Mouse (Mus musculus): ENCODE data around the gene Sdhc. TPM values are rescaled to one million over a fixed set of nuclear protein-coding genes. Genes with fewer than 3 reads are reported as not detected.

The Sdhc gene
- 236 and 443 TPM in 2 replicates for polyA plus RNA-seq (2012; rRNA removed)

GRCm38 (mm10) chr1:171149974-171150760 lies at the start of gene Sdhc, which contains the start of gene Mpz:
Gene Sdhc (minus strand): TSS chr1:171150603.
Gene Mpz (plus strand): TSS chr1:171150711.

DNA sequence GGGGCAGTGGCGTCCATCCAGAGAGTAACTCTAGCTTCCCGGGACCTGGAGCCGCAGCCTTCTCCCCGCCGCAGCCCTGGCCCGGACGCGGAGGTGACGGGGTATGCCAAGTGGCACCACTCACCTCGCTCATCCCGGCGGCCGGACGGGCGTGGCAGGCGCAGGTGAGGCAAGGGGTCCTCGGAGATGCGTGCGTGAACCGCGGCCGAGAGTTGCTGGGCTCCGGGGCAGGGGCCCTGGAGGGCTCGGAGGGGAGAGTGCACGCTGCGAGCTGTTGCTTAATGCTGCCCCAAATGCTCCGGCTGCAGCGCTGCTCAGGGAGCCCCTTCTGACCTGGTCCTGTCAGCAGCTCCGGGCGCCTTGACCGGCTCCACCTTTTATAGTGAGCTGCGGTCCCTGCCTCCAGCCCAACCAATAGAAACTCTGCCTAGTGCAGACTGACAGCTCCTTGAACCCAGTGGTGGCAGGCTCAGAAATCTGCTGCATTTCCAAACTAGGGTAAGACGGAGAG lies 45.5 kb upstream of the Sdhc start, which contains the start of gene Pcp4l1:
Gene Pcp4l1 (minus strand): TSS at position 382 of the 511 bp plus-strand sequence.

GRCm38 (mm10) chr1:171113873-171114299 lies 36.5 kb downstream of the Sdhc start, which contains the start of gene Cfap126:
Gene Cfap126 (plus strand): TSS chr1:171113918.

Other genes starting within 250 kb of the Sdhc start
- gene Fcrlb, start 237.7 kb downstream of the Sdhc start, polyA plus RNA-seq (2012; rRNA removed), result 0.04 TPM in 1 of 2 replicates, not detected in the other
- gene Fcrla, start 223.0 kb downstream of the Sdhc start, polyA plus RNA-seq (2012; rRNA removed), result not detected in 2 replicates
- gene Fcgr2b, start 174.1 kb downstream of the Sdhc start, polyA plus RNA-seq (2012; rRNA removed), result 0.47 and 0.58 TPM in 2 replicates
- gene Fcgr4, start 131.7 kb downstream of the Sdhc start, polyA plus RNA-seq (2012; rRNA removed), result 0.20 and 0.45 TPM in 2 replicates
- 5.1 and 6.4 TPM in 2 replicates for gene Fcgr3, start 85.7 kb downstream of the Sdhc start, polyA plus RNA-seq (2012; rRNA removed)
- 3.0 and 3.8 TPM in 2 replicates for gene Cfap126, start 36.7 kb downstream of the Sdhc start, polyA plus RNA-seq (2012; rRNA removed)
- gene Mpz, start 108 bp upstream of the Sdhc start, polyA plus RNA-seq (2012; rRNA removed), result 0.72 and 3.3 TPM in 2 replicates
- gene Pcp4l1, start 45.7 kb upstream of the Sdhc start, polyA plus RNA-seq (2012; rRNA removed), result 11.0 and 15.7 TPM in 2 replicates
- 0.02 and 0.04 TPM in 2 replicates for gene Nr1i3, start 63.4 kb upstream of the Sdhc start, polyA plus RNA-seq (2012; rRNA removed)
- 29.2 and 29.8 TPM in 2 replicates for gene Tomm40l, start 71.9 kb upstream of the Sdhc start, polyA plus RNA-seq (2012; rRNA removed)
- gene Apoa2, start 74.5 kb upstream of the Sdhc start, polyA plus RNA-seq (2012; rRNA removed), result 41.5 and 103 TPM in 2 replicates
- gene Fcer1g, start 83.8 kb upstream of the Sdhc start, polyA plus RNA-seq (2012; rRNA removed), result 12.5 and 17.5 TPM in 2 replicates
- 3.2 and 4.1 TPM in 2 replicates for gene Adamts4, start 99.8 kb upstream of the Sdhc start, polyA plus RNA-seq (2012; rRNA removed)
- gene Ndufs2, start 100.8 kb upstream of the Sdhc start, polyA plus RNA-seq (2012; rRNA removed), result 172 and 189 TPM in 2 replicates
- gene B4galt3, start 119.7 kb upstream of the Sdhc start, polyA plus RNA-seq (2012; rRNA removed), result 47.0 and 62.1 TPM in 2 replicates
- 95.5 and 100.0 TPM in 2 replicates for gene Ppox, start 130.6 kb upstream of the Sdhc start, polyA plus RNA-seq (2012; rRNA removed)
- gene Usp21, start 137.4 kb upstream of the Sdhc start, polyA plus RNA-seq (2012; rRNA removed), result 96.3 and 99.2 TPM in 2 replicates
- gene Ufc1, start 144.4 kb upstream of the Sdhc start, polyA plus RNA-seq (2012; rRNA removed), result 65.4 and 89.0 TPM in 2 replicates
- gene Dedd, start 178.5 kb upstream of the Sdhc start, polyA plus RNA-seq (2012; rRNA removed), result 44.7 and 66.6 TPM in 2 replicates
- gene Nit1, start 195.0 kb upstream of the Sdhc start, polyA plus RNA-seq (2012; rRNA removed), result 36.9 and 48.0 TPM in 2 replicates
- 141 and 293 TPM in 2 replicates for gene Pfdn2, start 195.1 kb upstream of the Sdhc start, polyA plus RNA-seq (2012; rRNA removed)
- 1.9 and 2.2 TPM in 2 replicates for gene Klhdc9, start 210.2 kb upstream of the Sdhc start, polyA plus RNA-seq (2012; rRNA removed)
- gene Nectin4, start 219.5 kb upstream of the Sdhc start, polyA plus RNA-seq (2012; rRNA removed), result 0.95 and 1.1 TPM in 2 replicates
- 0.92 and 1.7 TPM in 2 replicates for gene Arhgap30, start 238.4 kb upstream of the Sdhc start, polyA plus RNA-seq (2012; rRNA removed)

All from central nervous system, embryonic 11.5 days (tissue).